Mouse (Mus musculus) heart, embryonic 15.5 days (tissue): Measurements from ENCODE around the gene Psen2. TPM values are rescaled to one million over a fixed set of nuclear protein-coding genes. Genes with fewer than 3 reads are reported as not detected.

Experiments
- ATAC-seq: fragments of 200-750 bp; cut with Nextera tagmentation; replicated peaks from 2 replicates; pipeline ENCODE4 v1.8.0; 2017; ENCODE audit warnings: low read depth, moderate TSS enrichment; ENCODE audit not compliant: insufficient number of reproducible peaks, insufficient read depth, low FRiP score
- H3K27ac ChIP-seq: fragments of 300-500 bp; sonication (generic); 2 replicates; pipeline ENCODE4 v1.5.1; 2015; ENCODE audit warnings: mild to moderate bottlenecking, inconsistent platforms
- H3K27me3 ChIP-seq: fragments of 300-500 bp; sonication (generic); 2 replicates; pipeline ENCODE4 v1.6.1; 2015; ENCODE audit warnings: inconsistent platforms
- H3K36me3 ChIP-seq: fragments of 300-500 bp; sonication (generic); 2 replicates; pipeline ENCODE4 v1.6.1; 2015; ENCODE audit warnings: mild to moderate bottlenecking, inconsistent platforms
- H3K4me1 ChIP-seq: fragments of 300-500 bp; sonication (generic); replicated peaks from 2 replicates; pipeline ENCODE4 v1.6.1; 2015; ENCODE audit warnings: inconsistent platforms
- H3K4me2 ChIP-seq: fragments of 300-500 bp; sonication (generic); 2 replicates; pipeline ENCODE4 v1.6.1; 2015; ENCODE audit warnings: inconsistent platforms, mild to moderate bottlenecking, moderate library complexity
- H3K4me3 ChIP-seq: fragments of 300-500 bp; sonication (generic); 2 replicates; pipeline ENCODE4 v1.5.1; 2015; ENCODE audit warnings: mild to moderate bottlenecking, inconsistent platforms
- H3K9ac ChIP-seq: fragments of 300-500 bp; sonication (generic); 2 replicates; pipeline ENCODE4 v1.6.1; 2015; ENCODE audit warnings: mild to moderate bottlenecking, inconsistent platforms
- H3K9me3 ChIP-seq: fragments of 300-500 bp; sonication (generic); replicated peaks from 2 replicates; pipeline ENCODE4 v1.6.1; 2016; ENCODE audit warnings: inconsistent platforms
- WGBS: fragments of 180-500 bp; shearing (Covaris S2); methylation state at CpG from one replicate; pipeline ENCODE4 v1.1.7; 2015; ENCODE audit warnings: mixed read lengths; 5-methylcytosine and 5-hydroxymethylcytosine counted together
- polyA plus RNA-seq: library from polyadenylated mRNA; unstranded; fragments of >200 nt; fragmentation: Nextera tagmentation; extraction: Ambion mirVana; gene quantifications from 2 replicates; pipeline ENCODE4 v1.2.1, GENCODE M21; 2015

Psen2 gene
- polyA plus RNA-seq, 1 experiment from 2014 or later: 14.9 TPM

- H3K4me3 ChIP-seq: peak overlapping the region; percentile 83
- H3K27me3 ChIP-seq: no peaks in the 10 kb centered on the region
- peaks cover 17% of the 10 kb centered on the region for H3K4me1 ChIP-seq
- H3K9me3 ChIP-seq: no peaks in the 10 kb centered on the region
- H3K27ac ChIP-seq: peak overlapping the region; percentile 81
- H3K9ac ChIP-seq: peak overlapping the region; percentile 58; the same call in 1 of the 2 replicates
- no peaks in the 10 kb centered on the region for H3K36me3 ChIP-seq
- peak overlapping the region; percentile 87 for H3K4me2 ChIP-seq
- 62% methylated on average over 4 of the region's 4 CpGs for WGBS
- ATAC-seq: no peak
Measured at GRCm38 (mm10) chr1:180256866-180257265, 6.4 kb downstream of the Psen2 start.

GRCm38 (mm10) chr1:180256138-180256674 lies 7.0 kb downstream of the Psen2 start:
- peak; percentile 95 for ATAC-seq
- H3K9ac ChIP-seq: peak overlapping the region; percentile 86
- H3K27ac ChIP-seq: peak overlapping the region; percentile 81
- peaks cover 19% of the 10 kb centered on the region for H3K4me1 ChIP-seq
- H3K27me3 ChIP-seq: no peaks in the 10 kb centered on the region
- WGBS: under 1% methylated on average over 31 of the region's 39 CpGs
- H3K4me2 ChIP-seq: peak overlapping the region; percentile 87
- peak overlapping the region; percentile 83 for H3K4me3 ChIP-seq
- H3K9me3 ChIP-seq: no peaks in the 10 kb centered on the region
- no peaks in the 10 kb centered on the region for H3K36me3 ChIP-seq

- ATAC-seq: peak; percentile 45; the same call in 1 of the 2 replicates
- WGBS: 2% methylated on average over 33 of the region's 33 CpGs
- Histone ChIP-seq H3K27me3 (no peaks in the 10 kb centered on the region), H3K4me3 (peak overlapping the region; percentile 83), H3K4me2 (peak overlapping the region; percentile 87), H3K9ac (peak overlapping the region; percentile 86), H3K9me3 (no peaks in the 10 kb centered on the region), H3K27ac (peak overlapping the region; percentile 81), H3K36me3 (no peaks in the 10 kb centered on the region), H3K4me1 (peaks cover 26% of the 10 kb centered on the region)
Measured at GRCm38 (mm10) chr1:180255294-180256117, 7.7 kb downstream of the Psen2 start.

GRCm38 (mm10) chr1:180254316-180254715 lies 8.9 kb downstream of the Psen2 start:
- no peak overlapping the region for H3K9ac ChIP-seq
- H3K4me1 ChIP-seq: peaks cover 38% of the 10 kb centered on the region
- H3K4me2 ChIP-seq: no peak overlapping the region
- H3K27ac ChIP-seq: no peak overlapping the region
- ATAC-seq: no peak
- H3K36me3 ChIP-seq: no peaks in the 10 kb centered on the region
- 82% methylated on average over 5 of the region's 5 CpGs for WGBS
- H3K9me3 ChIP-seq: no peaks in the 10 kb centered on the region
- H3K27me3 ChIP-seq: no peaks in the 10 kb centered on the region
- H3K4me3 ChIP-seq: no peak overlapping the region

- Histone ChIP-seq H3K4me3 (no peak overlapping the region), H3K27ac (no peak overlapping the region), H3K4me2 (no peak overlapping the region), H3K9ac (no peak overlapping the region), H3K4me1 (peaks cover 51% of the 10 kb centered on the region), H3K9me3 (no peaks in the 10 kb centered on the region), H3K27me3 (no peaks in the 10 kb centered on the region), H3K36me3 (no peaks in the 10 kb centered on the region)
- whole genome bisulfite sequencing: 85% methylated on average over 11 of the region's 11 CpGs
- no peak for ATAC-seq
Measured at GRCm38 (mm10) chr1:180252656-180253190, 10.5 kb downstream of the Psen2 start.

- no peaks in the 10 kb centered on the region for H3K27me3 ChIP-seq
- peak overlapping the region; percentile 32 for H3K27ac ChIP-seq
- H3K36me3 ChIP-seq: no peaks in the 10 kb centered on the region
- no peaks in the 10 kb centered on the region for H3K9me3 ChIP-seq
- H3K9ac ChIP-seq: no peak overlapping the region
- WGBS: 58% methylated on average over 10 of the region's 10 CpGs
- H3K4me1 ChIP-seq: peaks cover 55% of the 10 kb centered on the region
- H3K4me2 ChIP-seq: no peak overlapping the region
- no peak overlapping the region for H3K4me3 ChIP-seq
- ATAC-seq: no peak
Measured at GRCm38 (mm10) chr1:180251176-180252048, 11.8 kb downstream of the Psen2 start.

- peak overlapping the region; percentile 44 for H3K4me2 ChIP-seq
- 43% methylated on average over 8 of the region's 8 CpGs for WGBS
Measured at GRCm38 (mm10) chr1:180250441-180250830, 12.8 kb downstream of the Psen2 start.

GRCm38 (mm10) chr1:180249666-180250440 lies 13.4 kb downstream of the Psen2 start:
- Histone ChIP-seq H3K27me3 (no peaks in the 10 kb centered on the region), H3K9ac (no peak overlapping the region), H3K36me3 (no peaks in the 10 kb centered on the region), H3K4me1 (peaks cover 46% of the 10 kb centered on the region), H3K27ac (peak overlapping the region; percentile 58), H3K9me3 (no peaks in the 10 kb centered on the region), H3K4me2 (peak overlapping the region; percentile 44), H3K4me3 (no peak overlapping the region)
- peak; percentile 80 for ATAC-seq
- 19% methylated on average over 20 of the region's 20 CpGs for WGBS

More at GRCm38 (mm10) chr1:180250441-180250830, 12.8 kb downstream of the Psen2 start:
- H3K4me3 ChIP-seq: no peak overlapping the region
- no peaks in the 10 kb centered on the region for H3K27me3 ChIP-seq
- ATAC-seq: 0 out of 2 replicates have a peak, but pooled peaks have one; percentile 1
- H3K36me3 ChIP-seq: no peaks in the 10 kb centered on the region
- peak overlapping the region; percentile 58 for H3K27ac ChIP-seq
- peaks cover 52% of the 10 kb centered on the region for H3K4me1 ChIP-seq
- H3K9ac ChIP-seq: no peak overlapping the region
- H3K9me3 ChIP-seq: no peaks in the 10 kb centered on the region

- H3K9ac ChIP-seq: no peak overlapping the region
- no peak overlapping the region for H3K4me3 ChIP-seq
- WGBS: 42% methylated on average over 7 of the region's 7 CpGs
- 0 out of 2 replicates have a peak overlapping the region, but pooled peaks have one; percentile 36 for H3K27ac ChIP-seq
- no peaks in the 10 kb centered on the region for H3K36me3 ChIP-seq
- H3K27me3 ChIP-seq: no peaks in the 10 kb centered on the region
- no peaks in the 10 kb centered on the region for H3K9me3 ChIP-seq
- H3K4me1 ChIP-seq: peaks cover 44% of the 10 kb centered on the region
- H3K4me2 ChIP-seq: no peak overlapping the region
- ATAC-seq: no peak
Measured at GRCm38 (mm10) chr1:180248593-180249146, 14.6 kb downstream of the Psen2 start.

- H3K4me1 ChIP-seq: peaks cover 44% of the 10 kb centered on the region
- H3K4me2 ChIP-seq: no peak overlapping the region
- 37% methylated on average over 7 of the region's 7 CpGs for WGBS
- ATAC-seq: no peak
- H3K9me3 ChIP-seq: no peaks in the 10 kb centered on the region
- no peak overlapping the region for H3K27ac ChIP-seq
- no peak overlapping the region for H3K4me3 ChIP-seq
- H3K36me3 ChIP-seq: no peaks in the 10 kb centered on the region
- no peaks in the 10 kb centered on the region for H3K27me3 ChIP-seq
- no peak overlapping the region for H3K9ac ChIP-seq
Measured at GRCm38 (mm10) chr1:180247901-180248300, 15.3 kb downstream of the Psen2 start.
